Mouse (Mus musculus) cortical plate, adult 2 months (tissue): ENCODE results near the gene Tmcc3. TPM values are rescaled to one million over a fixed set of nuclear protein-coding genes. Genes with fewer than 3 reads are reported as not detected.
"Not testable (repeated sequence)": the region's sequence is repeated elsewhere in the genome, so short reads cannot be mapped to it uniquely, and the experiment has no call there.

Experiments used
- H3K27ac ChIP-seq: fragments of 200-500 bp; 2 replicates; pipeline ENCODE4 v1.5.1; 2012; ENCODE audit warnings: low read length, control low read depth, inconsistent platforms; ENCODE audit not compliant: insufficient read depth
- H3K4me1 ChIP-seq: fragments of 200-500 bp; 2 replicates; pipeline ENCODE4 v1.6.1; 2011; ENCODE audit warnings: low read length; ENCODE audit not compliant: control insufficient read depth, insufficient read depth
- H3K4me3 ChIP-seq: fragments of 200-500 bp; 2 replicates; pipeline ENCODE4 v1.5.1; 2011; ENCODE audit warnings: mild to moderate bottlenecking, low read length, control low read depth; ENCODE audit not compliant: insufficient read depth
- CTCF ChIP-seq: fragments of 200-500 bp; IDR thresholded peaks from 2 replicates; pipeline ENCODE4 v1.5.1; 2011; ENCODE audit warnings: mild to moderate bottlenecking, control low read depth, low read length; ENCODE audit not compliant: insufficient read depth; ENCODE audit errors: extremely low read depth
- POLR2A ChIP-seq: fragments of 200-500 bp; IDR thresholded peaks from 2 replicates; pipeline ENCODE4 v1.6.1; 2011; ENCODE audit warnings: mild to moderate bottlenecking, low read length, control low read depth; ENCODE audit not compliant: insufficient read depth; ENCODE audit errors: extremely low read depth
- polyA plus RNA-seq: library from polyadenylated mRNA; depleted of rRNA; stranded (reverse); fragments of >200 nt; gene quantifications from 2 replicates; pipeline ENCODE4 v1.2.3, GENCODE M21; 2012

Tmcc3 gene
- polyA plus RNA-seq, 1 experiment, result 28.5 TPM

GRCm38 (mm10) chr10:94525784-94526183, 214.0 kb downstream of the Tmcc3 start:
- H3K4me1 ChIP-seq, result peaks cover 3% of the 10 kb centered on the region
- H3K27ac ChIP-seq, result no peak overlapping the region
- TF ChIP-seq POLR2A (no peak), CTCF (no peak)

GRCm38 (mm10) chr10:94526834-94527233, 215.1 kb downstream of the Tmcc3 start:
- Histone ChIP-seq H3K4me1 (peaks cover 4% of the 10 kb centered on the region), H3K4me3 (no peak overlapping the region), H3K27ac (no peak overlapping the region)
- TF ChIP-seq CTCF, result no peak
- no peak for TF ChIP-seq POLR2A

More at GRCm38 (mm10) chr10:94525784-94526183, 214.0 kb downstream of the Tmcc3 start:
- H3K4me3 ChIP-seq, result no peak overlapping the region

- H3K4me3 ChIP-seq, result no peak overlapping the region
- TF ChIP-seq CTCF, result no peak
- TF ChIP-seq POLR2A, result no peak
Observed at GRCm38 (mm10) chr10:94527248-94527647, 215.5 kb downstream of the Tmcc3 start.

GRCm38 (mm10) chr10:94530079-94530478, 218.3 kb downstream of the Tmcc3 start:
- H3K27ac ChIP-seq, result no peak overlapping the region
- peaks cover 3% of the 10 kb centered on the region for H3K4me1 ChIP-seq
- no peak overlapping the region for H3K4me3 ChIP-seq
- TF ChIP-seq POLR2A, result no peak
- no peak for TF ChIP-seq CTCF

More at GRCm38 (mm10) chr10:94527248-94527647, 215.5 kb downstream of the Tmcc3 start:
- Histone ChIP-seq H3K27ac (no peak overlapping the region), H3K4me1 (peaks cover 4% of the 10 kb centered on the region)

GRCm38 (mm10) chr10:94531482-94531881, 219.7 kb downstream of the Tmcc3 start:
- Histone ChIP-seq H3K4me1 (peaks cover 3% of the 10 kb centered on the region), H3K27ac (no peak overlapping the region; the same call in 1 of the 2 replicates), H3K4me3 (no peak overlapping the region)
- TF ChIP-seq POLR2A (no peak), CTCF (no peak)

- Histone ChIP-seq H3K27ac (no peak overlapping the region), H3K4me3 (no peak overlapping the region), H3K4me1 (peaks cover 3% of the 10 kb centered on the region)
- TF ChIP-seq CTCF, result no peak
Observed at GRCm38 (mm10) chr10:94533081-94533724, 221.5 kb downstream of the Tmcc3 start.

- H3K27ac ChIP-seq, H3K4me1 ChIP-seq, H3K4me3 ChIP-seq: not testable (repeated sequence)
Observed at GRCm38 (mm10) chr10:94538623-94539022, 226.9 kb downstream of the Tmcc3 start.

GRCm38 (mm10) chr10:94540241-94540640, 228.5 kb downstream of the Tmcc3 start:
- TF ChIP-seq CTCF, result no peak
- TF ChIP-seq POLR2A, result no peak
- H3K27ac ChIP-seq, result no peak overlapping the region
- no peak overlapping the region for H3K4me3 ChIP-seq
- H3K4me1 ChIP-seq, result peaks cover 7% of the 10 kb centered on the region

GRCm38 (mm10) chr10:94543956-94544355, 232.2 kb downstream of the Tmcc3 start:
- TF ChIP-seq CTCF (no peak), POLR2A (no peak)
- Histone ChIP-seq H3K27ac (no peak overlapping the region), H3K4me3 (no peak overlapping the region), H3K4me1 (peaks cover 7% of the 10 kb centered on the region)

GRCm38 (mm10) chr10:94544803-94545202, 233.1 kb downstream of the Tmcc3 start:
- Histone ChIP-seq H3K4me1 (peaks cover 7% of the 10 kb centered on the region), H3K27ac (no peak overlapping the region), H3K4me3 (no peak overlapping the region; the same call in 1 of the 2 replicates)
- TF ChIP-seq POLR2A, result no peak
- TF ChIP-seq CTCF, result no peak
